Mouse (Mus musculus): Measurements from ENCODE around the gene A630001G21Rik.

- TF ChIP-seq CTCF (IDR thresholded peaks at IDR 0.05; ENCODE audit: control insufficient read depth, insufficient read depth, low read length) (no peak), POLR2A (IDR thresholded peaks at IDR 0.05; ENCODE audit: borderline replicate concordance, control insufficient read depth, low read depth, low read length) (no peak)
These were observed 10.7 kb downstream of the A630001G21Rik start for GRCm38 (mm10) chr1:85767754-85768153.
